Mouse (Mus musculus) megakaryocyte, embryonic 14.5 days (primary cell): ENCODE data around the gene Gm5127. TPM values are rescaled to one million over a fixed set of nuclear protein-coding genes. Genes with fewer than 3 reads are reported as not detected.

Source experiments
- H3K27me3 ChIP-seq: replicated peaks from 2 replicates; pipeline ENCODE3; 2012; ENCODE audit warnings: inconsistent platforms
- H3K36me3 ChIP-seq: replicated peaks from 2 replicates; pipeline ENCODE3; 2012; ENCODE audit warnings: low read length, inconsistent platforms, mixed read lengths
- H3K4me1 ChIP-seq: 2 replicates; pipeline ENCODE4 v1.6.1; 2012; ENCODE audit warnings: inconsistent platforms
- H3K4me3 ChIP-seq: replicated peaks from 2 replicates; pipeline ENCODE3; 2012; ENCODE audit warnings: moderate library complexity, mild to moderate bottlenecking, inconsistent platforms
- H3K9me3 ChIP-seq: 2 replicates; pipeline ENCODE4 v1.6.1; 2012; ENCODE audit warnings: inconsistent platforms
- FLI1 ChIP-seq: IDR thresholded peaks from 2 replicates; pipeline ENCODE4 v1.6.1; 2012; ENCODE audit warnings: low read length, inconsistent platforms, mixed read lengths
- GATA1 ChIP-seq: IDR thresholded peaks from 3 replicates; pipeline ENCODE4 v1.6.1; 2012; ENCODE audit warnings: mixed read lengths, low read length, inconsistent platforms, borderline replicate concordance
- polyA plus RNA-seq: library from polyadenylated mRNA; stranded (reverse); fragments of >175 nt; gene quantifications from 2 replicates; pipeline ENCODE4 v1.2.3, GENCODE M21; 2012; ENCODE audit warnings: low replicate concordance; ENCODE audit not compliant: insufficient read depth

The Gm5127 gene
- polyA plus RNA-seq, 1 experiment = not detected

GRCm38 (mm10) chrX:106622512-106622911, 39.5 kb downstream of the Gm5127 start:
- no peaks in the 10 kb centered on the region for H3K36me3 ChIP-seq
- H3K4me3 ChIP-seq = no peak overlapping the region
- H3K27me3 ChIP-seq = no peaks in the 10 kb centered on the region
- no peak for TF ChIP-seq GATA1
- TF ChIP-seq FLI1 = no peak
- H3K9me3 ChIP-seq = no peaks in the 10 kb centered on the region
- H3K4me1 ChIP-seq = peaks cover 4% of the 10 kb centered on the region

GRCm38 (mm10) chrX:106623667-106624066, 40.7 kb downstream of the Gm5127 start:
- Histone ChIP-seq H3K27me3 (no peaks in the 10 kb centered on the region), H3K36me3 (no peaks in the 10 kb centered on the region), H3K9me3 (no peaks in the 10 kb centered on the region), H3K4me3 (no peak overlapping the region), H3K4me1 (peaks cover 4% of the 10 kb centered on the region)
- TF ChIP-seq GATA1 (no peak), FLI1 (no peak)

GRCm38 (mm10) chrX:106628514-106628913, 45.5 kb downstream of the Gm5127 start:
- TF ChIP-seq FLI1 (no peak), GATA1 (no peak)
- no peaks in the 10 kb centered on the region for H3K36me3 ChIP-seq
- no peak overlapping the region for H3K4me3 ChIP-seq
- no peaks in the 10 kb centered on the region for H3K9me3 ChIP-seq
- no peaks in the 10 kb centered on the region; the same call in 1 of the 2 replicates for H3K4me1 ChIP-seq
- H3K27me3 ChIP-seq = no peaks in the 10 kb centered on the region

DNA sequence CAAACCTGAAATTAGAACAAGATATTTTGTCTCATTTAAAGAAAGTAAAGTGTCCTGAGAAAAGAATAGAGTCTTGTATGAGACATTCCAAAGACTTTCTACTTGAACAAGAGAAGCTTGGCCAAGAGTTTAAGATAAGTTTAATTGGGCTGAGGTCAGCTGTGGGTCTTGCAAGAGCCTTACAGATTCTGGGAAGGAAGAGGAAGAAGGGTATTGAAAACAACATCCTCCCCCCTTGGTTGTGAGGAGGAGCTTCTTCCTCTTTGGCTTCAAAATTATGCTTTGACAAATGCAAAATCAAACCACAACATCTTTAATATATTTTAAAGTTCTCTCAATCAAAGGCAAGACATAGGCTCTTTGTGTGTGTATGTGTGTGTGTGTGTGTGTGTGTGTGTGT, 50.6 kb downstream of the Gm5127 start:
- TF ChIP-seq GATA1 (no peak), FLI1 (no peak)
- H3K4me1 ChIP-seq = no peaks in the 10 kb centered on the region
- no peaks in the 10 kb centered on the region for H3K9me3 ChIP-seq
- H3K27me3 ChIP-seq = peaks cover 3% of the 10 kb centered on the region
- H3K36me3 ChIP-seq = no peaks in the 10 kb centered on the region
- no peak overlapping the region for H3K4me3 ChIP-seq

DNA sequence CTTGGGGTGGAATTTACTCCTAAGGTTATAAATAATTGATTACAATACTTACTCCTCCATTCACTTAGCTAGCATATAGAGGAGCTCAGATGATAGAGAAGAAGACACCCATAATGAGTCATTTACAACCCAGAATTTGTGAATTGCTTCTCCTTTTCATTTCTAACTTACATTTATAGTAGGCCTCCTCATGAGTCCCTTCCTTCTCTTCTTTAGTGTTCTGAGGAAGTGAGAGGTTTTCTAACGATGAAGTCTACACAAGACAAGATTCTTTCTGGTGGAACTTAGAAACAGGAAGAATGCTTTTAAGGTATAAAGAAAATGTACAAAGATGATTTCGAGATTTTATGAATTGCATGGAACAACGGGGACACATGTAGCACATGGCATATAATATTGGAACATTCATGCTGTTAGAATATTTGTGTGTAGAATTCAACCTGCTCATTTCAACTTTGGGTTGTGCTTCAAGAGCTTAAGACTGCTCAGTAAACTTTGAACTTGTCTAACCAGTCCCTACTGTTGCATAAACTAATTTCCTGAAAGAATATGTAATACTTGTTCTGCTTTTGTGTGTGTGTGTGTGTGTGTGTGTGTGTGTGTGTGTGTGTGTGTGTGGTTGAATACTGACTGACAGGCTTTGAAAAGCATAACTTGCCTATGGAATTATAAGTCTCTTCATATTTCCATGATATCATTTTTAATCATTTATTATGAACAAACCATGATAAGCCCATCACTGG, 52.0 kb downstream of the Gm5127 start:
- H3K36me3 ChIP-seq = no peaks in the 10 kb centered on the region
- no peaks in the 10 kb centered on the region for H3K4me1 ChIP-seq
- no peak overlapping the region for H3K4me3 ChIP-seq
- peaks cover 3% of the 10 kb centered on the region for H3K27me3 ChIP-seq
- no peaks in the 10 kb centered on the region for H3K9me3 ChIP-seq
- no peak for TF ChIP-seq FLI1
- TF ChIP-seq GATA1 = no peak

DNA sequence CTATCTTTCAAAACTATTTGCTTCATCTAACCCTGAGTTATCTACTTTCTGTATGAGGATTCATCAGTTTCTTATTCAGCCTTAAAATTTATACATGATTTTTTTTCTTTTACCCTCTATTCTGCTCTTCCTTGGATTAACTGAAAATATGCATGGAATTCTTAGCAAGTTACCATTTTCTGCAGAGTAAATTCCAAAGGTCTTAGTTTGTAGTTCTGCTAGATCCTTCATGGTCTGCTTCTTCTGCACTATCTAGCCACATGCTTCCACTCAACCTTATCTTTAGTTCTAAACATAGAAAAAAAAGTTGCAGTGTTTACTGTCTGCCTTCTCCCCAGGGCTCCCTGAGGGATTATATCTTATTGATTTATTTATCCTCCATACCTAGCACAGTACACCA, 79.1 kb downstream of the Gm5127 start:
- no peaks in the 10 kb centered on the region for H3K36me3 ChIP-seq
- no peaks in the 10 kb centered on the region for H3K9me3 ChIP-seq
- H3K4me3 ChIP-seq = no peak overlapping the region
- no peak for TF ChIP-seq GATA1
- no peaks in the 10 kb centered on the region for H3K27me3 ChIP-seq
- H3K4me1 ChIP-seq = no peaks in the 10 kb centered on the region

DNA sequence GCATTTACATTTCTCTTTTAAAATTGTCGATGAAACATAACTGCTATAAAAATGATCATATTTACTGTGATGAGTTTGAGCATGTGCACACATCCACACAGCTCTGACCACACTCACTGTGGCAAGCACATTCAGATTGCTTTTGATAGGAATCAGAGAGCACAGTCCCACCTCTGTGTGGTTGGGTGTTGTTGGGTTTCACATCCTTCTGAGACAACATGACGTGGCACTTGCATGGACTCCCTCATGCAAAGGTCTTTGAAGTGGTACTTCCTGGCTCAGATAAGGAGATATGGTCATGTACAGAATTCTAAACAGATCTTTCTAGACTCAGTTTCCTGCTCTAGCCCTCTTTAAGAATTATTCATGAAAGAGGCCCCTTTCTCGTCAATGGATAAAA, 121.6 kb downstream of the Gm5127 start:
- Histone ChIP-seq H3K36me3 (no peaks in the 10 kb centered on the region), H3K27me3 (peaks cover 5% of the 10 kb centered on the region), H3K4me1 (no peaks in the 10 kb centered on the region), H3K4me3 (no peak overlapping the region), H3K9me3 (peaks cover 5% of the 10 kb centered on the region)
- TF ChIP-seq FLI1 (no peak), GATA1 (no peak)

- Histone ChIP-seq H3K4me3 (no peak overlapping the region), H3K27me3 (no peaks in the 10 kb centered on the region)
Observed at GRCm38 (mm10) chrX:106717160-106717559, 134.2 kb downstream of the Gm5127 start.

DNA sequence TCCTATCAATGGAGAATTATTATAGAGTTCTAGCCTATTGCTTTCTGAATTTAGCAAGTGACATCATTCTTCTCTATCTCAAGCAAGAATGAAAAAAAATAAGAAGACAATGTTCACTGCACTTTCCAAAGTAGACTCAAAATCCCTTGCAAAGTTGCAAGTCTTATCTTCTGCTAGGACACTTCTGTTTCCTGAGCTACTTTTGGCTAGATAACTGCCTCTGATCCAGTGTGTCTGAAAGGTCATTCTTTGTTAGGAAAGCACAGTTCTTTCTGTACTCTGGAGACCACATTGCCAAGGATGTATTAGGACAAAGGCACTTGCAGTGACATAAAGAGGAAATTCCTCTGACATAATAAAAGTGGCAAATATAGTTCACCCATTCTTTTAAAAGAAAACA, 159.3 kb downstream of the Gm5127 start:
- Histone ChIP-seq H3K36me3 (no peaks in the 10 kb centered on the region), H3K27me3 (no peaks in the 10 kb centered on the region), H3K4me1 (no peaks in the 10 kb centered on the region), H3K4me3 (no peak overlapping the region), H3K9me3 (no peaks in the 10 kb centered on the region)
- TF ChIP-seq GATA1 (no peak), FLI1 (no peak)

More at GRCm38 (mm10) chrX:106717160-106717559, 134.2 kb downstream of the Gm5127 start:
- Histone ChIP-seq H3K4me1 (no peaks in the 10 kb centered on the region), H3K36me3 (no peaks in the 10 kb centered on the region), H3K9me3 (no peaks in the 10 kb centered on the region)
- TF ChIP-seq FLI1 (no peak), GATA1 (no peak)

GRCm38 (mm10) chrX:106755272-106755671, 172.3 kb downstream of the Gm5127 start:
- peaks cover 2% of the 10 kb centered on the region for H3K27me3 ChIP-seq
- H3K36me3 ChIP-seq = no peaks in the 10 kb centered on the region
- H3K9me3 ChIP-seq = no peaks in the 10 kb centered on the region
- no peaks in the 10 kb centered on the region for H3K4me1 ChIP-seq
- TF ChIP-seq GATA1 (no peak), FLI1 (no peak)
- no peak overlapping the region for H3K4me3 ChIP-seq

Other genes with a start within 250 kb of the Gm5127 start
- gene Fndc3c1, start 97.8 kb upstream of the Gm5127 start, polyA plus RNA-seq = not detected in 2 replicates
- gene Cysltr1, start 20.5 kb downstream of the Gm5127 start, polyA plus RNA-seq = 0.07 TPM in 1 of 2 replicates, not detected in the other